Mouse (Mus musculus) lung, embryonic 14.5 days (tissue): ENCODE measurements around the gene Ttll13. TPM values are rescaled to one million over a fixed set of nuclear protein-coding genes. Genes with fewer than 3 reads are reported as not detected.
A peak's percentile ranks its signal among the peaks of the same experiment; 100 is the strongest.

Source experiments
- ATAC-seq: fragments of 200-750 bp; cut with Nextera tagmentation; 2 replicates; pipeline ENCODE4 v1.8.0; 2017; ENCODE audit warnings: mild to moderate bottlenecking, moderate TSS enrichment, moderate library complexity; ENCODE audit not compliant: insufficient read depth
- DNase-seq: peaks from one replicate; pipeline ENCODE4 v3.0.0-alpha.2; 2015
- H3K27ac ChIP-seq: fragments of 300-500 bp; sonication (generic); 2 replicates; pipeline ENCODE4 v1.5.1; 2014; ENCODE audit warnings: low read depth, mild to moderate bottlenecking, moderate library complexity
- H3K27me3 ChIP-seq: fragments of 300-500 bp; sonication (generic); 2 replicates; pipeline ENCODE4 v1.6.1; 2014; ENCODE audit warnings: low read length, control low read depth; ENCODE audit not compliant: insufficient read depth
- H3K36me3 ChIP-seq: fragments of 300-500 bp; sonication (generic); 2 replicates; pipeline ENCODE4 v1.6.1; 2014; ENCODE audit warnings: control low read depth; ENCODE audit not compliant: insufficient read depth
- H3K4me1 ChIP-seq: fragments of 300-500 bp; sonication (generic); 2 replicates; pipeline ENCODE4 v1.6.1; 2014; ENCODE audit warnings: antibody characterized with exemption, control low read depth; ENCODE audit not compliant: insufficient read depth
- H3K4me2 ChIP-seq: fragments of 300-500 bp; sonication (generic); 2 replicates; pipeline ENCODE4 v1.6.1; 2014; ENCODE audit warnings: mild to moderate bottlenecking
- H3K4me3 ChIP-seq: fragments of 300-500 bp; sonication (generic); 2 replicates; pipeline ENCODE4 v1.5.1; 2014; ENCODE audit warnings: low read depth, low read length
- H3K9ac ChIP-seq: fragments of 300-500 bp; sonication (generic); 2 replicates; pipeline ENCODE4 v1.6.1; 2014
- H3K9me3 ChIP-seq: fragments of 300-500 bp; sonication (generic); 2 replicates; pipeline ENCODE4 v1.6.1; 2016; ENCODE audit warnings: low read depth, low read length, control low read depth
- CTCF ChIP-seq: IDR thresholded peaks from 2 replicates; pipeline ENCODE4 v1.5.1; 2016; ENCODE audit warnings: antibody characterized with exemption, low read depth
- WGBS: fragments of 180-500 bp; shearing (Covaris S2); extraction: QIAGEN DNeasy Blood & Tissue Kit; methylation state at CpG from one replicate; pipeline ENCODE4 v1.1.7; 2014; 5-methylcytosine and 5-hydroxymethylcytosine counted together
- polyA plus RNA-seq: library from polyadenylated mRNA; unstranded; fragments of >200 nt; fragmentation: Nextera tagmentation; extraction: Ambion mirVana; gene quantifications from 2 replicates; pipeline ENCODE4 v1.2.1, GENCODE M21; 2014

Ttll13 gene
- polyA plus RNA-seq, 1 experiment from 2014 or later, result 0.71 TPM

DNA sequence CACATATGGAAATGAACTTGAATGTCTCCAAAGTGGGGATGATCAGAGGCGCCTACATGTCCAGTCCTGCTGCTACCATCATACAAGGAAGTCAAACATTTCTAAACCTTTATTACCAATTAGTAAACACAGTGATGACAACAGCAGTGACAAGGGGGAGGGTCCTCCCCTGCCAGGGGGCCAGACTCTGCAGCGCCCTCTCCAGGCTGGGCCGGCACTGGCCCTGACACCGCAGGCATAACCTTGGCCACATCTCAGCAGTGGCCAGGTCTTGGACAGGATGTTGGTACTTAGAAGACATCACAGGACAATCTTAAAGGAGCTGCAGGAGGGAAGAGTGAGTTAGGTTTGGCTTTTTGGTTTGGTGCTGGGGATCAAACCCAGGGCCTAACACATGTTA is 19.1 kb upstream of the Ttll13 start:
- WGBS, result 94% methylated on average over 4 of the region's 4 CpGs
- Histone ChIP-seq H3K27me3 (no peaks in the 10 kb centered on the region), H3K36me3 (peaks cover 43% of the 10 kb centered on the region), H3K9ac (no peak overlapping the region), H3K4me1 (0 out of 2 replicates have a peak, but pooled peaks cover 3% of the 10 kb centered on the region), H3K4me2 (no peak overlapping the region), H3K4me3 (no peak overlapping the region), H3K9me3 (no peaks in the 10 kb centered on the region), H3K27ac (no peak overlapping the region)
- TF ChIP-seq CTCF, result no peak
- DNase-seq, result no peak
- ATAC-seq, result no peak

DNA sequence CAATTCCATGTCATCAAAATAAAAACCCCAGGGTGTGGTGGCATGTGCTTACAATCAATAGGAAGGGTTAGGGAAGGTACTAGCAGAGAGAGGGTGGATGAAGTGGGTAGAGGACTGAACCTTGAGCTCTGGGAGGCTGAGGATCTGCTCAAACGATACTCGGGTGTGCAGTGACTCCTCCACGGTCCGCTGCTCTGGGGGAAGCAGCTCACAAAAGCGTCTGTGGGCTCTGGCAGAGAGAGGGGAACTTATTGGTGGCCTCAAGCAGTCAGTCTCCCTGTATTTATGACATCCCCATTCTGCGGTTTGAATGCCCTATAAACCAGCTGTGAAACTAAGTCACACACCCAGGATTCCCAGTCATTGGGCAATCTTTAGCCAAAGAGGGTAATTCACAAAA is 16.0 kb upstream of the Ttll13 start:
- TF ChIP-seq CTCF, result no peak
- Histone ChIP-seq H3K4me3 (no peak overlapping the region), H3K9me3 (no peaks in the 10 kb centered on the region), H3K4me1 (0 out of 2 replicates have a peak, but pooled peaks cover 3% of the 10 kb centered on the region), H3K36me3 (peaks cover 23% of the 10 kb centered on the region), H3K27ac (no peak overlapping the region), H3K27me3 (no peaks in the 10 kb centered on the region), H3K9ac (no peak overlapping the region), H3K4me2 (no peak overlapping the region)
- no peak for DNase-seq
- ATAC-seq, result no peak
- WGBS, result 68% methylated on average over 6 of the region's 6 CpGs

DNA sequence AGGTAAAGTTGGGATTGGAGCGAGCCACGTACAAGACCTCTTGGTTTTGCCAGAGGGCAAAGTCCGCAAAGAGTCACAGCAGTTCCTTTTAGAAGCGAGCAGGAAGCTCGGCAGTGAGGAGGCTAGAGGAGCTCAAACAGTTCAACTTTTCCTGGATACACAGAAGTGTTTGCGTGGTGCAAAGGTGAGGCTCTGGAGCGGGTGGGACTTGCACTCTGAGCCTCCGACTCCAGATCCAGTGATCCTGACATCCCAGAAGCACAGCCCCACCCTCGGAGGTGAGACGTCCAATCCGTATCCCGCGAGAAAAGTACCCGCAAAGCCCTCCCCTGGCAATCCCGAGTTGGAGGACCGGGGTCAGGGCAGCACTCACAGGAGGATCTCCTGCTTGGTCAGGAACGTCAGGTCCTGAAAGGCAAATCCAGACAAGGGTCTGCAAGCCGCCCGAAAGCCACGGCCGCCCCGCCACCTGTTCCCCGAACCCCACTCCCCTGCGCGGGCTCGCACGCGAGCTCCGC is 14.1 kb upstream of the Ttll13 start:
- 0 out of 2 replicates have a peak, but pooled peaks cover 3% of the 10 kb centered on the region for H3K4me1 ChIP-seq
- ATAC-seq (peak; percentile 47), DNase-seq (peak; percentile 37)
- H3K4me2 ChIP-seq, result peak overlapping the region; percentile 97
- TF ChIP-seq CTCF, result no peak
- WGBS, result 1% methylated on average over 29 of the region's 29 CpGs
- peak overlapping the region; percentile 56 for H3K9ac ChIP-seq
- no peaks in the 10 kb centered on the region for H3K27me3 ChIP-seq
- H3K36me3 ChIP-seq, result peaks cover 13% of the 10 kb centered on the region
- H3K9me3 ChIP-seq, result no peaks in the 10 kb centered on the region
- peak overlapping the region; percentile 67 for H3K27ac ChIP-seq
- H3K4me3 ChIP-seq, result peak overlapping the region; percentile 66

GRCm38 (mm10) chr7:80232489-80233029 is 13.6 kb upstream of the Ttll13 start, which contains the start of the genes Cib1 and Gdpgp1:
TSS of gene Cib1 (minus strand) at chr7:80232813.
TSS of gene Gdpgp1 (plus strand) at chr7:80232865.
- no peaks in the 10 kb centered on the region for H3K27me3 ChIP-seq
- under 1% methylated on average over 56 of the region's 56 CpGs for WGBS
- peak; percentile 99 for ATAC-seq

GRCm38 (mm10) chr7:80233799-80234198 is 12.4 kb upstream of the Ttll13 start:
- peak overlapping the region; percentile 66; the same call in 1 of the 2 replicates for H3K4me3 ChIP-seq
- WGBS, result 66% methylated on average over 9 of the region's 9 CpGs
- TF ChIP-seq CTCF, result no peak
- DNase-seq, result no peak
- H3K4me2 ChIP-seq, result peak overlapping the region; percentile 97
- peaks cover 6% of the 10 kb centered on the region; the same call in 1 of the 2 replicates for H3K36me3 ChIP-seq
- no peak overlapping the region for H3K27ac ChIP-seq
- ATAC-seq, result no peak
- H3K9ac ChIP-seq, result no peak overlapping the region
- 0 out of 2 replicates have a peak, but pooled peaks cover 3% of the 10 kb centered on the region for H3K4me1 ChIP-seq
- H3K9me3 ChIP-seq, result no peaks in the 10 kb centered on the region
- no peaks in the 10 kb centered on the region for H3K27me3 ChIP-seq

More at GRCm38 (mm10) chr7:80232489-80233029, 13.6 kb upstream of the Ttll13 start, which contains the start of the genes Cib1 and Gdpgp1:
- Histone ChIP-seq H3K4me2 (peak within 1 kb of the TSS; percentile 97), H3K36me3 (peaks cover 9% of the 10 kb centered on the region; the same call in 1 of the 2 replicates), H3K4me3 (peak within 1 kb of the TSS; percentile 66), H3K4me1 (0 out of 2 replicates have a peak, but pooled peaks cover 3% of the 10 kb centered on the region), H3K9me3 (no peaks in the 10 kb centered on the region), H3K9ac (peak within 1 kb of the TSS; percentile 56), H3K27ac (peak within 1 kb of the TSS; percentile 67)
- DNase-seq, result peak; percentile 99
- no peak for TF ChIP-seq CTCF

GRCm38 (mm10) chr7:80238542-80238941 is 7.6 kb upstream of the Ttll13 start:
- Histone ChIP-seq H3K4me2 (no peak overlapping the region), H3K27ac (no peak overlapping the region), H3K4me1 (no peaks in the 10 kb centered on the region), H3K4me3 (no peak overlapping the region), H3K9me3 (no peaks in the 10 kb centered on the region), H3K36me3 (peaks cover 20% of the 10 kb centered on the region), H3K27me3 (no peaks in the 10 kb centered on the region), H3K9ac (no peak overlapping the region)
- no peak for DNase-seq
- ATAC-seq, result no peak
- no peak for TF ChIP-seq CTCF
- WGBS, result 87% methylated on average over 10 of the region's 10 CpGs

DNA sequence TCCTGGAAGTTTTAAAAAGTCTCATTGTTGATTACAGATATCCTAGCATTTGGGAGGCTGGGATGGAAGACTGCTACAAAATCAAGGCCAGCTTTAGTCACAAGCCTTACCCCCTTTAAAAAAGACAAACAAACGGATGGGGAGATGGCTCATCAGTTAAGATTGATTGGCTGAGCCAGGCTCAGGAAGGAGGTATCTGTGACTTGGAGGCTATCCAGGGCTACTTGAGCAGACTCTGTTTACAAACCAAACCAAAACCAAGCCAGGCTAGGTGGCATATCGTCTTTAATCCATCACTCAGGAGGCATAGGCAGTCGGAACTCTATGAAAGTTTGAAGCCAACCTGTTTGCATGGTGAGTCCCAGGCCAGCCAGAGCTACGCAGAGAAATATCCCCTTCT is 4.5 kb upstream of the Ttll13 start:
- 52% methylated on average over 4 of the region's 4 CpGs for WGBS
- Histone ChIP-seq H3K27me3 (no peaks in the 10 kb centered on the region), H3K9ac (no peak overlapping the region), H3K9me3 (no peaks in the 10 kb centered on the region), H3K4me3 (no peak overlapping the region), H3K27ac (peak overlapping the region; percentile 67; the same call in 1 of the 2 replicates), H3K4me2 (no peak overlapping the region), H3K4me1 (no peaks in the 10 kb centered on the region), H3K36me3 (peaks cover 20% of the 10 kb centered on the region)
- DNase-seq (no peak), ATAC-seq (no peak)
- TF ChIP-seq CTCF, result no peak
